Mouse (Mus musculus) bone marrow, adult 2 months (tissue): ENCODE measurements around the gene Rhot2.

Experiments
- CTCF ChIP-seq: fragments of 200-500 bp; IDR thresholded peaks from 2 replicates; pipeline ENCODE4 v1.5.1; 2011; ENCODE audit warnings: low read length, control low read depth; ENCODE audit not compliant: control insufficient read depth, insufficient read depth
- POLR2A ChIP-seq: fragments of 200-500 bp; IDR thresholded peaks from 2 replicates; pipeline ENCODE4 v1.6.1; 2011; ENCODE audit warnings: low read depth, mild to moderate bottlenecking, control low read depth, low read length, borderline replicate concordance; ENCODE audit not compliant: control insufficient read depth

DNA sequence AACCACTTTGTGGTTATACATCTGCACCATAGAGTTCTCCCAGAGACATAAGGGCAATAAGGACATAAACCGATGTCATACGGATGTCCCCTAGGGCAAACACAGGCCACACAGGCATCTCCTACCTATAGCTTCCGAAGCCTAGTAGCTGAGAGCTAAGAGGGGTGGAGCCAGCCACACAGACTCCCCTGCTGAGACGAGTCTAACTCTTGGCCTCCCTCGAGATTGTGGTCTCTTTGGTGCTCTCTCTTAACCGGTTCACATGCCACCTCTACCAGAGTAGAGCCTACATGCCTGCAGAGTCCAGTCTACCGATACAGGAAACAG, 22.8 kb upstream of the Rhot2 start:
- TF ChIP-seq POLR2A (no peak), CTCF (no peak)
